Mouse (Mus musculus) embryo, embryonic 11 days (tissue): ENCODE measurements at regions not wholly inside any gene's neighbourhood (a gene's known extent, or its start where the extent isn't known, plus 50 kb on each side); places are given as distances from the start of the nearest gene placed in this dataset.
A peak's percentile ranks its signal among the peaks of the same experiment; 100 is the strongest.

Source experiments
- DNase-seq: peaks from one replicate; pipeline ENCODE4 v3.0.0-alpha.2; 2015

- no peak for DNase-seq
Observed at GRCm38 (mm10) chr9:47909051-47909450, 252.8 kb upstream of the Nxpe4 start.

- peak; percentile 59 for DNase-seq
Observed at GRCm38 (mm10) chr9:47910501-47910906, 251.3 kb upstream of the Nxpe4 start.

- no peak for DNase-seq
Observed at GRCm38 (mm10) chr9:47912823-47913222, 249.0 kb upstream of the Nxpe4 start.

GRCm38 (mm10) chr9:47935299-47935698, 226.5 kb upstream of the Nxpe4 start:
- DNase-seq, result no peak

GRCm38 (mm10) chr9:47935957-47936457, 225.8 kb upstream of the Nxpe4 start:
- peak; percentile 25 for DNase-seq

GRCm38 (mm10) chr9:47938941-47939710, 222.7 kb upstream of the Nxpe4 start:
- DNase-seq, result no peak

- peak; percentile 42 for DNase-seq
Observed at GRCm38 (mm10) chr9:47942761-47943583, 218.9 kb upstream of the Nxpe4 start.

GRCm38 (mm10) chr9:47946226-47946625, 215.6 kb upstream of the Nxpe4 start:
- no peak for DNase-seq

GRCm38 (mm10) chr9:47957881-47958280, 203.9 kb upstream of the Nxpe4 start:
- no peak for DNase-seq

- no peak for DNase-seq
Observed at GRCm38 (mm10) chr9:47958861-47959260, 203.0 kb upstream of the Nxpe4 start.

GRCm38 (mm10) chr9:47961176-47961575, 200.6 kb upstream of the Nxpe4 start:
- no peak for DNase-seq

- peak; percentile 8 for DNase-seq
Observed at GRCm38 (mm10) chr9:47962161-47962560, 199.7 kb upstream of the Nxpe4 start.

- peak; percentile 72 for DNase-seq
Observed at GRCm38 (mm10) chr9:47962589-47962988, 199.2 kb upstream of the Nxpe4 start.

- no peak for DNase-seq
Observed at GRCm38 (mm10) chr9:47973130-47973529, 188.7 kb upstream of the Nxpe4 start.

GRCm38 (mm10) chr9:47985356-47986111, 176.3 kb upstream of the Nxpe4 start:
- peak; percentile 11 for DNase-seq

GRCm38 (mm10) chr9:47987266-47987665, 174.6 kb upstream of the Nxpe4 start:
- DNase-seq, result no peak

- DNase-seq, result no peak
Observed at GRCm38 (mm10) chr9:47994671-47995070, 167.2 kb upstream of the Nxpe4 start.

GRCm38 (mm10) chr9:47999632-48000031, 162.2 kb upstream of the Nxpe4 start:
- DNase-seq, result no peak

GRCm38 (mm10) chr9:48029021-48029420, 132.8 kb upstream of the Nxpe4 start:
- no peak for DNase-seq

GRCm38 (mm10) chr9:48030839-48031238, 131.0 kb upstream of the Nxpe4 start:
- DNase-seq, result no peak

GRCm38 (mm10) chr9:48035959-48036358, 125.9 kb upstream of the Nxpe4 start:
- no peak for DNase-seq

GRCm38 (mm10) chr9:48044826-48045225, 117.0 kb upstream of the Nxpe4 start:
- no peak for DNase-seq

- no peak for DNase-seq
Observed at GRCm38 (mm10) chr9:48047846-48048245, 114.0 kb upstream of the Nxpe4 start.
